Mouse (Mus musculus) spleen, adult 2 months (tissue): ENCODE measurements around the gene Ncapd3. TPM values are rescaled to one million over a fixed set of nuclear protein-coding genes. Genes with fewer than 3 reads are reported as not detected.

Source experiments
- DNase-seq, 2 experiments: peaks; one replicate each; pipeline versions ENCODE4 v3.0.0 to v3.0.0-alpha.2; 2012 to 2021; ENCODE audit warnings: low spot score in 2 of 2, low read depth in 1 of 2
- H3K27ac ChIP-seq: fragments of 200-500 bp; 2 replicates; pipeline ENCODE4 v1.5.1; 2012; ENCODE audit warnings: low read length, inconsistent platforms; ENCODE audit not compliant: insufficient read depth
- H3K27me3 ChIP-seq: fragments of 200-500 bp; 2 replicates; pipeline ENCODE4 v1.6.1; 2012; ENCODE audit warnings: mild to moderate bottlenecking, moderate library complexity, low read length, inconsistent platforms; ENCODE audit not compliant: control insufficient read depth, insufficient read depth
- H3K36me3 ChIP-seq: fragments of 200-500 bp; 2 replicates; pipeline ENCODE4 v1.6.1; 2012; ENCODE audit warnings: mild to moderate bottlenecking, low read length, inconsistent platforms; ENCODE audit not compliant: control insufficient read depth, insufficient read depth
- H3K4me1 ChIP-seq: fragments of 200-500 bp; 2 replicates; pipeline ENCODE4 v1.6.1; 2011; ENCODE audit warnings: inconsistent platforms; ENCODE audit not compliant: control insufficient read depth, insufficient read depth, insufficient read length
- H3K4me3 ChIP-seq: fragments of 200-500 bp; 2 replicates; pipeline ENCODE4 v1.5.1; 2011; ENCODE audit warnings: mild to moderate bottlenecking, inconsistent platforms; ENCODE audit not compliant: insufficient read depth, insufficient read length; ENCODE audit errors: extremely low read depth
- CTCF ChIP-seq: fragments of 200-500 bp; IDR thresholded peaks from 2 replicates; pipeline ENCODE4 v1.5.1; 2011; ENCODE audit warnings: mild to moderate bottlenecking, inconsistent platforms; ENCODE audit not compliant: insufficient read depth, insufficient read length, insufficient replicate concordance; ENCODE audit errors: extremely low read depth
- POLR2A ChIP-seq: fragments of 200-500 bp; IDR thresholded peaks from 2 replicates; pipeline ENCODE4 v1.6.1; 2011; ENCODE audit warnings: low read depth, low read length, inconsistent platforms
- WGBS: fragments of 180-500 bp; shearing (Covaris S2); methylation state at CpG from one replicate; pipeline ENCODE4 v1.1.7; 2018; 5-methylcytosine and 5-hydroxymethylcytosine counted together
- polyA plus RNA-seq: library from polyadenylated mRNA; depleted of rRNA; stranded (reverse); fragments of >200 nt; gene quantifications from 2 replicates; pipeline ENCODE4 v1.2.3, GENCODE M21; 2012

The Ncapd3 gene
- polyA plus RNA-seq, 1 experiment: 17.2 TPM

DNA sequence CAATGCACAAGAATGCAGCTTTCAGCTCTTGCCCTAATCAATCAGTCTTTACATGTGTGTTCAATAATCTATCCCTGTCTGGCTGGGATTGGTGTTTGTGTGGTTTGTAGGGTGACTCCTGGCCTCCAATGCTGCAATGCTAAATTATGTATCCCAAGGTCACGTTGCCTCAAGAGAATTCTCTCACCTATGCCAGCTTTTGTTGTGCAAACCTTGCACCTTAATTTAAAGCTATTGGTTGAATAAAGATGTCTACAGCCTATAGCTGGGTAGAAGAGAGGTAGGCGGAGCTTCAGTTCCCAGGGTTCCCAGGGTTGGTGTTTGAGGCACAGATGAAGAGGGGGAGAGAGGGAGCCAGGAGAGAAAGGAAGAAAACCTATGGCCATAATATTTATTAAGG is 32.5 kb upstream of the Ncapd3 start:
- H3K36me3 ChIP-seq: no peaks in the 10 kb centered on the region
- H3K4me3 ChIP-seq: no peak overlapping the region
- H3K27me3 ChIP-seq: no peaks in the 10 kb centered on the region
- DNase-seq: no peak
- WGBS: 83% methylated on average over 2 of the region's 2 CpGs
- no peak overlapping the region for H3K27ac ChIP-seq
- H3K4me1 ChIP-seq: no peaks in the 10 kb centered on the region
- TF ChIP-seq POLR2A (no peak), CTCF (no peak)

- Histone ChIP-seq H3K27ac (0 out of 2 replicates have a peak overlapping the region, but pooled peaks have one; percentile 8), H3K4me3 (peak overlapping the region; percentile 95), H3K36me3 (no peaks in the 10 kb centered on the region), H3K4me1 (no peaks in the 10 kb centered on the region), H3K27me3 (no peaks in the 10 kb centered on the region)
- TF ChIP-seq CTCF (no peak), POLR2A (no peak)
- 2% methylated on average over 29 of the region's 29 CpGs for WGBS
- DNase-seq: no peak
Measured at GRCm38 (mm10) chr9:26998669-26999460, 31.1 kb upstream of the Ncapd3 start.

GRCm38 (mm10) chr9:26999461-27000395 is 30.2 kb upstream of the Ncapd3 start, which contains the start of the genes Acad8 and Thyn1:
Gene Acad8 (minus strand): TSS chr9:26999566.
Gene Thyn1 (plus strand): TSS chr9:26999710.
- Histone ChIP-seq H3K27ac (0 out of 2 replicates have a peak within 1 kb of the TSS, but pooled peaks have one; percentile 8), H3K4me3 (peak within 1 kb of the TSS; percentile 95), H3K27me3 (no peaks in the 10 kb centered on the region), H3K36me3 (no peaks in the 10 kb centered on the region), H3K4me1 (no peaks in the 10 kb centered on the region)
- WGBS: 1% methylated on average over 35 of the region's 35 CpGs
- no peak for TF ChIP-seq CTCF
- no peak for TF ChIP-seq POLR2A
- DNase-seq: peak; percentile 77 to 86

- H3K27ac ChIP-seq: no peak overlapping the region
- no peak overlapping the region for H3K4me3 ChIP-seq
- no peak for TF ChIP-seq CTCF
- no peak for TF ChIP-seq POLR2A
- peaks cover 11% of the 10 kb centered on the region for H3K36me3 ChIP-seq
- no peaks in the 10 kb centered on the region for H3K4me1 ChIP-seq
- no peak for DNase-seq
- 90% methylated on average over 3 of the region's 3 CpGs for WGBS
- H3K27me3 ChIP-seq: no peaks in the 10 kb centered on the region
Measured at GRCm38 (mm10) chr9:27005231-27005630, 24.7 kb upstream of the Ncapd3 start.

DNA sequence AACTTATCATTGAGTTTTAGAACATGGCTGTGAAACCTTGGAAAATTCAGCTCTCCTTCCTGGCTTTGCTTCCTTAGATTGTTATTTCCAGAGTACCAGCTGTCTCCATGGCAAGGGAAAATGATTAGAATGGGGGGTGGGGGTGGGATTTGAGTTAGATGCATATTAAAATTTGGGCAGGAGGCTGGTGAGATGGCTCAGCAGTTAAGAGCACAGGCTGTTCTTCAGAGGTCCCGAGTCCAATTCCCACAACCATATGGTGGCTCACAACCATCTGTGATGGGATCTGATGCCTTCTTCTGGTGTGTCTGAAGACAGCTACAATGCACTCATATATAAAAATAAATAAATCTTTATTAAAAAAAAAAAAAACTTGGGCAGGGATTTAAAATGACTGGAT is 24.0 kb upstream of the Ncapd3 start:
- TF ChIP-seq CTCF: no peak
- no peak for TF ChIP-seq POLR2A
- Histone ChIP-seq H3K36me3 (peaks cover 11% of the 10 kb centered on the region), H3K4me3 (no peak overlapping the region), H3K27ac (no peak overlapping the region), H3K4me1 (no peaks in the 10 kb centered on the region), H3K27me3 (no peaks in the 10 kb centered on the region)
- DNase-seq: no peak
- 86% methylated on average over 1 of the region's 1 CpGs for WGBS

DNA sequence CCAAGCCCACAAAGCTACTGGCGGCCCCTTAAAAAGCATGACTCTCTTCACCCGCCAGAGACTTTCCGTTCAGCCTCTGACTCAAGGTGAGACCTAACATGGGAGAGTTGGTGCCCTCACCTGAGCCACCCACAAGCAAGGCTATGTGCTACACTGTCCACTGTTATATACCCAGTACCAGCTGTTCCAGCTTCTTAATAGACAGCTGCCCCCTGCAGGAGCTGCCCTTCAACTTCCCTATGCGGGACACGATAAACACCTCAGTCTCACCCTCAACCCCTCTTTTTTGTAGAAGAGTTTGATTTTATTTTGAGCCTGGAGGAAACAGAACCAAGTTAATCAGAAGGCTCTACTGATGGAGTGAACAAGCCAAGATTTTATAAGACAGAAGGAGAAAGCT is 23.1 kb upstream of the Ncapd3 start:
- WGBS: 92% methylated on average over 5 of the region's 5 CpGs
- Histone ChIP-seq H3K36me3 (peaks cover 11% of the 10 kb centered on the region), H3K4me3 (no peak overlapping the region), H3K4me1 (no peaks in the 10 kb centered on the region), H3K27me3 (no peaks in the 10 kb centered on the region), H3K27ac (no peak overlapping the region)
- DNase-seq: no peak
- TF ChIP-seq POLR2A: no peak
- no peak for TF ChIP-seq CTCF
